Mouse (Mus musculus) urinary bladder, postnatal 4 days (tissue): Measurements from ENCODE around the gene Tsacc.
"Not testable (repeated sequence)": the region's sequence is repeated elsewhere in the genome, so short reads cannot be mapped to it uniquely, and the experiment has no call there.

Source experiments
- DNase-seq, 2 experiments: peaks; one replicate each; pipeline ENCODE4 v3.0.0; 2021 to 2022; ENCODE audit warnings: low spot score in 2 of 2

Tsacc gene

GRCm38 (mm10) chr3:88284815-88285564 lies 11.8 kb downstream of the Tsacc start:
- not testable (repeated sequence) for DNase-seq

- not testable (repeated sequence) for DNase-seq
These were observed 15.5 kb downstream of the Tsacc start for GRCm38 (mm10) chr3:88281141-88281916.

GRCm38 (mm10) chr3:88280035-88280434 lies 16.8 kb downstream of the Tsacc start:
- DNase-seq: no peak

- DNase-seq: no peak
These were observed 20.2 kb downstream of the Tsacc start for GRCm38 (mm10) chr3:88276529-88277143.

- no peak for DNase-seq
These were observed 20.7 kb downstream of the Tsacc start for GRCm38 (mm10) chr3:88276121-88276520.

GRCm38 (mm10) chr3:88274002-88274401 lies 22.8 kb downstream of the Tsacc start:
- DNase-seq: no peak

- no peak for DNase-seq
These were observed 24.9 kb downstream of the Tsacc start for GRCm38 (mm10) chr3:88271859-88272258.

GRCm38 (mm10) chr3:88271298-88271697 lies 25.5 kb downstream of the Tsacc start:
- not testable (repeated sequence) for DNase-seq

- no peak for DNase-seq
These were observed 27.8 kb downstream of the Tsacc start for GRCm38 (mm10) chr3:88268991-88269390.

GRCm38 (mm10) chr3:88268014-88268413 lies 28.8 kb downstream of the Tsacc start:
- not testable (repeated sequence) for DNase-seq

GRCm38 (mm10) chr3:88262346-88262745 lies 34.5 kb downstream of the Tsacc start:
- DNase-seq: no peak

- DNase-seq: no peak
These were observed 40.4 kb downstream of the Tsacc start for GRCm38 (mm10) chr3:88256382-88256781.

GRCm38 (mm10) chr3:88255950-88256349 lies 40.8 kb downstream of the Tsacc start:
- DNase-seq: no peak

- peak; percentile 33 to 67 for DNase-seq
These were observed 42.4 kb downstream of the Tsacc start, which contains the start of gene Rhbg for GRCm38 (mm10) chr3:88254268-88254926. Gene Rhbg, minus strand, starts transcription at chr3:88254709.

- no peak for DNase-seq
These were observed 44.1 kb downstream of the Tsacc start for GRCm38 (mm10) chr3:88252739-88253138.

GRCm38 (mm10) chr3:88248406-88248805 lies 48.4 kb downstream of the Tsacc start:
- no peak for DNase-seq

- no peak for DNase-seq
These were observed 49.1 kb downstream of the Tsacc start for GRCm38 (mm10) chr3:88247666-88248065.

GRCm38 (mm10) chr3:88245811-88246210 lies 51.0 kb downstream of the Tsacc start:
- DNase-seq: peak; percentile 58 to 74

- no peak for DNase-seq
These were observed 52.7 kb downstream of the Tsacc start for GRCm38 (mm10) chr3:88244071-88244470.

GRCm38 (mm10) chr3:88242531-88242930 lies 54.3 kb downstream of the Tsacc start:
- peak in 1 of 2 experiments; percentile 72 for DNase-seq

GRCm38 (mm10) chr3:88241045-88241786 lies 55.6 kb downstream of the Tsacc start:
- DNase-seq: no peak
